Mouse (Mus musculus): ENCODE data around the gene Klf3. TPM values are rescaled to one million over a fixed set of nuclear protein-coding genes. Genes with fewer than 3 reads are reported as not detected.
A peak's percentile ranks its signal among the peaks of the same experiment; 100 is the strongest.

The Klf3 gene
- polyA plus RNA-seq, 1 experiment from 2014 or later, result 49.8 TPM

GRCm38 (mm10) chr5:64821294-64821693 lies 18.1 kb downstream of the Klf3 start:
- no peaks in the 10 kb centered on the region for H3K9me3 ChIP-seq
- WGBS, result 91% methylated on average over 2 of the region's 2 CpGs
- peaks cover 99% of the 10 kb centered on the region for H3K36me3 ChIP-seq
- H3K9ac ChIP-seq, result no peak overlapping the region
- no peak overlapping the region for H3K4me3 ChIP-seq
- H3K4me2 ChIP-seq, result no peak overlapping the region
- peaks cover 12% of the 10 kb centered on the region for H3K4me1 ChIP-seq
- no peak for ATAC-seq (ENCODE audit: extremely low read depth, insufficient number of reproducible peaks, low FRiP score, low TSS enrichment)
- no peak overlapping the region for H3K27ac ChIP-seq (replicated peaks)
- H3K27me3 ChIP-seq (replicated peaks), result no peaks in the 10 kb centered on the region

- H3K9me3 ChIP-seq, result no peaks in the 10 kb centered on the region
- H3K4me3 ChIP-seq, result no peak overlapping the region
- no peak for ATAC-seq (ENCODE audit: extremely low read depth, insufficient number of reproducible peaks, low FRiP score, low TSS enrichment)
- no peak overlapping the region for H3K9ac ChIP-seq
- H3K4me1 ChIP-seq, result peaks cover 6% of the 10 kb centered on the region
- no peak overlapping the region for H3K27ac ChIP-seq (replicated peaks)
- WGBS, result 93% methylated on average over 24 of the region's 24 CpGs
- H3K27me3 ChIP-seq (replicated peaks), result no peaks in the 10 kb centered on the region
- peaks cover 99% of the 10 kb centered on the region for H3K36me3 ChIP-seq
- no peak overlapping the region for H3K4me2 ChIP-seq
Observed at GRCm38 (mm10) chr5:64821964-64822363, 18.8 kb downstream of the Klf3 start.

DNA sequence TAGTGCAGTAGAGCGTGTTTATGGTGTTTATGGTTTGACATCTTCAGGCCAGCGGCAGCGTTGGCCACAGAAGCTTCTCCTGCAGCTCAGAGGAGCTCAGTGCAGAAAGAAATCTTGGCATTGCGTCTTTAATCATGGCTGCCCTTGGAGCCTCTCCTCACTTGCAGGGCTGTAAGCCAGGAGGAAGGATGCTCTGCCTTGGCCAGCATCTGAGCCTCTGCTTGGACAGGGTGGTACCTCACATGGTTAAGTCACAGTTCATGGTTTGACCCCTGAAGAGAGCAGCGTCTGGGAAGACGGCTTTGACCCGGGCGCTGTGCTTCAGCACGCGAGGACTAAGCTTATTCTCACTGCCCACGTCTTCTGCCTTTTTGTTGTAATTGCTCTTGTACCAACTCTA lies 20.2 kb downstream of the Klf3 start:
- H3K9me3 ChIP-seq, result no peaks in the 10 kb centered on the region
- H3K36me3 ChIP-seq, result peaks cover 100% of the 10 kb centered on the region
- ATAC-seq (ENCODE audit: extremely low read depth, insufficient number of reproducible peaks, low FRiP score, low TSS enrichment), result no peak
- H3K4me3 ChIP-seq, result no peak overlapping the region
- H3K4me2 ChIP-seq, result no peak overlapping the region
- H3K27ac ChIP-seq (replicated peaks), result no peak overlapping the region
- 96% methylated on average over 11 of the region's 11 CpGs for WGBS
- no peaks in the 10 kb centered on the region for H3K4me1 ChIP-seq
- H3K27me3 ChIP-seq (replicated peaks), result no peaks in the 10 kb centered on the region
- H3K9ac ChIP-seq, result no peak overlapping the region

DNA sequence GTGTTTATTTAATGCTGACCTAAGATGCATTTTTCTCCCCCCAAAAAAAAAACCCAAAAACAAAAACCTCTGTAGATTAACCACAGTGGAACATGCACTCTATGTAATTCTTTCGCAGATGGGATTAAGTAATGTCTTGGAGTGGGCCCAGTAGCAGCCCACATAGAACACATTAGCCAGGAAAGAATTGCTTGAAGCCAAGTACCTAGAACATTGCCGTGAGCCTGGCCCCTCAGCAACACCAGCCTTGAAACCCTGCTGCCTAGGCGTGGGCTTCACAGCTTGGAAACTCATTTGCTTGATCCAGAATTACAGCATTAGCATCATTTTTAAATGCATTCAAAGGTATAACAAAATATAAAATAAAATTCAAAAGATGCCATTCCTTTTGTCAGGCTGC lies 21.6 kb downstream of the Klf3 start:
- 91% methylated on average over 3 of the region's 3 CpGs for WGBS
- Histone ChIP-seq H3K36me3 (peaks cover 100% of the 10 kb centered on the region), H3K27ac (replicated peaks) (no peak overlapping the region), H3K27me3 (replicated peaks) (no peaks in the 10 kb centered on the region), H3K4me1 (no peaks in the 10 kb centered on the region), H3K4me3 (no peak overlapping the region), H3K4me2 (no peak overlapping the region), H3K9me3 (no peaks in the 10 kb centered on the region), H3K9ac (no peak overlapping the region)
- ATAC-seq (ENCODE audit: extremely low read depth, insufficient number of reproducible peaks, low FRiP score, low TSS enrichment), result no peak

DNA sequence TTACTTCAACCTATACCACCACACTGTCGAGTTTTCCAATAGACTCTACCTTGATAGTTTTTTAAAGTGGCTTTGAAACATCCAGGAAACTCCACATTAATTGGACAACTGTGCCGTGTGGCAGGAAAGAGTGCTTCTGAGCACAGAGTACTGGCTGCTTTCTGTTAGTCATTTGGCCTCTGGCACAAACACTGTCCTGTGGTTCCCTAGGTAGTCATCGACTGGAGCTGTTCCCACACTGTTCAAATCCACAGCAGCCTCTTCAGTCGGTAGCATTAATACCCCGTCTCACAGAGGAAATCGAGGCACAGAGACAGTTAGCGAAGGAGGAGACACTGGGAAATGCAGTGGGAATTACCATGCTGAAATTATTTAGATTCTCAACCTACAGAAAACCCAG lies 22.3 kb downstream of the Klf3 start:
- H3K27me3 ChIP-seq (replicated peaks), result no peaks in the 10 kb centered on the region
- H3K4me3 ChIP-seq, result no peak overlapping the region
- no peak overlapping the region for H3K4me2 ChIP-seq
- no peaks in the 10 kb centered on the region for H3K4me1 ChIP-seq
- H3K27ac ChIP-seq (replicated peaks), result no peak overlapping the region
- no peaks in the 10 kb centered on the region for H3K9me3 ChIP-seq
- H3K36me3 ChIP-seq, result peaks cover 100% of the 10 kb centered on the region
- no peak overlapping the region for H3K9ac ChIP-seq
- ATAC-seq (ENCODE audit: extremely low read depth, insufficient number of reproducible peaks, low FRiP score, low TSS enrichment), result no peak
- WGBS, result 88% methylated on average over 7 of the region's 7 CpGs

- WGBS, result 95% methylated on average over 12 of the region's 12 CpGs
- no peak overlapping the region for H3K27ac ChIP-seq (replicated peaks)
- H3K9ac ChIP-seq, result no peak overlapping the region
- H3K27me3 ChIP-seq (replicated peaks), result no peaks in the 10 kb centered on the region
- no peaks in the 10 kb centered on the region for H3K4me1 ChIP-seq
- H3K4me2 ChIP-seq, result no peak overlapping the region
- peaks cover 97% of the 10 kb centered on the region for H3K36me3 ChIP-seq
- H3K4me3 ChIP-seq, result no peak overlapping the region
- H3K9me3 ChIP-seq, result no peaks in the 10 kb centered on the region
- no peak for ATAC-seq (ENCODE audit: extremely low read depth, insufficient number of reproducible peaks, low FRiP score, low TSS enrichment)
Observed at GRCm38 (mm10) chr5:64827151-64827550, 24.0 kb downstream of the Klf3 start.

DNA sequence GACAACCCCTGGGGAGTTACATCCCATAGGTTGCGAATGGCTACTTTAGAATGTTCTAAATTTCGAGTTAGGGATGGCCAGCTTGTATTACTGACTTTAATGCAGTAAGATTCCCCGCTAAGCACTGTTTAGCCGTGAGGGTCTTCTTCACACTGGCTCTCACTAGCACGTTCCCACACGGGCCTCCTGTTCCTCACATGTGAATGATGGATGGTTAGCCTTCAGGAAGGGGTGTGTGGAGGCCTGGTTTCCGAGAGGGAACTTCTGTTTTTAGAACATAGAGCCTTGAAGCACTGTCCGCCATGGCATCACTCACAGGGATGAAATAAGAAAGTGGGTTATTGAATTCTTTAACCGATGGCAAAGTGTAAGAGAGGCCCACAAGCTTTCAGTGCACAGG lies 25.1 kb downstream of the Klf3 start:
- Histone ChIP-seq H3K9ac (no peak overlapping the region), H3K4me1 (no peaks in the 10 kb centered on the region), H3K4me3 (no peak overlapping the region), H3K9me3 (no peaks in the 10 kb centered on the region), H3K27me3 (replicated peaks) (no peaks in the 10 kb centered on the region), H3K36me3 (peaks cover 94% of the 10 kb centered on the region), H3K4me2 (no peak overlapping the region), H3K27ac (replicated peaks) (no peak overlapping the region)
- 84% methylated on average over 9 of the region's 9 CpGs for whole genome bisulfite sequencing
- no peak for ATAC-seq (ENCODE audit: extremely low read depth, insufficient number of reproducible peaks, low FRiP score, low TSS enrichment)

DNA sequence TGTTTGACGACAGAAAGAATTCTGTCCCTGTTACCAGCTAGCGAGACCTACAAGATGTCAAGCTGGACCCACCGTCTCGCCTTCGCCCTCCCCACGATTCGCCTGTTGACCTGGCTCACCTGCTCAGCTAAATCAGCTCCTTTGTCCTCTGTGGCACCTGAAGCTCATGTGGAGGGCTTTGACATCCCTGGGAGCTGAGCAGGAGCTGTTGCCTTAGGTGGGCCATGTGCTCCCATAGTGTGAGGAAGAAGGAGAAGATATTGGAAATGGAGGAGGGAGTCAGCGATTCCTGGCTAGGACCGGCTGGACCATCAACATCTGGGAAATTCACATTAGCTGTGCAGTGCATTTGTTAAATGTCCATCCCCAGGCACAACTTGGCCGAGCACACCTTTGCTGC lies 26.4 kb downstream of the Klf3 start:
- H3K27ac ChIP-seq (replicated peaks), result no peak overlapping the region
- no peaks in the 10 kb centered on the region for H3K9me3 ChIP-seq
- H3K9ac ChIP-seq, result no peak overlapping the region
- H3K4me2 ChIP-seq, result no peak overlapping the region
- 92% methylated on average over 10 of the region's 10 CpGs for WGBS
- ATAC-seq (ENCODE audit: extremely low read depth, insufficient number of reproducible peaks, low FRiP score, low TSS enrichment), result no peak
- no peaks in the 10 kb centered on the region for H3K4me1 ChIP-seq
- H3K27me3 ChIP-seq (replicated peaks), result no peaks in the 10 kb centered on the region
- H3K36me3 ChIP-seq, result peaks cover 88% of the 10 kb centered on the region
- H3K4me3 ChIP-seq, result no peak overlapping the region

DNA sequence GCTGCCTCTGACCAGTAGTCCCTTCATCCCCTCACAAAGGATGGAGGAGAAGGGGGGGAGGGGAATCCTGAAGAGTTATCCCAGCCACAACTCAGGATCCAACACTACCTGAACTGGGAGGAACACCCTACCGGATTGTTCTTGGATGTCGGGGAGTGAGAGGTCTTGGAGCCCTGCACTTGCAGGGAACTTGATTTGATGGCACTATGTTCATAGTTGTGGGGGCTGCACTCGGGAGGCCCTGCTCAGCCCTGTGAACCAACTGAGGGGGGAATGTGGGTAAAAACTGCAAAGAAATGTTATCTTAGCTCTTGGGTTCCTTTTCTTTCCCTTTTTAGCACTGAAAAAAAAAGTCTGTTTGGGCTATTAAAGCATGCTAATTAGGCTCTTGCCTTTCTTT lies 27.6 kb downstream of the Klf3 start:
- Histone ChIP-seq H3K4me3 (no peak overlapping the region), H3K36me3 (peaks cover 76% of the 10 kb centered on the region), H3K27me3 (replicated peaks) (no peaks in the 10 kb centered on the region), H3K27ac (replicated peaks) (no peak overlapping the region), H3K4me1 (no peaks in the 10 kb centered on the region), H3K9ac (no peak overlapping the region), H3K9me3 (peaks cover 5% of the 10 kb centered on the region; the same call in 1 of the 2 replicates), H3K4me2 (no peak overlapping the region)
- WGBS, result 79% methylated on average over 3 of the region's 3 CpGs
- ATAC-seq (ENCODE audit: extremely low read depth, insufficient number of reproducible peaks, low FRiP score, low TSS enrichment), result no peak

DNA sequence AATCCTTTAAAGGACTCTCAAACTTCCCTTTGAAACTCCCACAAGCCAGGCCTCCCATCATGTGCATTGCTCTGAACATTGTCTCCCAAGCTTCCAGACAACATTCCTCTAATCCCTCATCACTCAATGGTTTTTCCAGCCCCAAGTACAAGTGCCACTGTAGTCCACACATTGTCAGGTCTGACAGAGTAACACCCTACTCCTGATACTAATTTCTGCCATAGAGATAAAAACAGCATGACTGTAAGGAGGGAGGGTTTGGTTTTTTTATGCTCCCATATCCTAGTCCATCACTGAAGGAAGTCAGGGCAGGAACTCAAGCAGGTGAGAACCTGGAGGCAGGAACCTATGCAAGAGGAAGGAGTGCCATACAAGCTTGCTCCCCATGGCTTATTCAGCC lies 30.2 kb downstream of the Klf3 start:
- ATAC-seq (ENCODE audit: extremely low read depth, insufficient number of reproducible peaks, low FRiP score, low TSS enrichment), result no peak
- Histone ChIP-seq H3K27ac (replicated peaks) (0 out of 2 replicates have a peak overlapping the region, but pooled peaks have one; percentile 0), H3K9ac (no peak overlapping the region), H3K9me3 (peaks cover 13% of the 10 kb centered on the region; the same call in 1 of the 2 replicates), H3K36me3 (peaks cover 50% of the 10 kb centered on the region), H3K4me1 (peaks cover under 1% of the 10 kb centered on the region; the same call in 1 of the 2 replicates), H3K27me3 (replicated peaks) (no peaks in the 10 kb centered on the region), H3K4me3 (no peak overlapping the region), H3K4me2 (no peak overlapping the region)

- WGBS, result 50% methylated on average over 1 of the region's 1 CpGs
- no peak for ATAC-seq (ENCODE audit: extremely low read depth, insufficient number of reproducible peaks, low FRiP score, low TSS enrichment)
- H3K4me2 ChIP-seq, result no peak overlapping the region
Observed at GRCm38 (mm10) chr5:64834213-64834612, 31.0 kb downstream of the Klf3 start.

GRCm38 (mm10) chr5:64835295-64835694 lies 32.1 kb downstream of the Klf3 start:
- H3K36me3 ChIP-seq, result peaks cover 31% of the 10 kb centered on the region
- H3K27ac ChIP-seq (replicated peaks), result no peak overlapping the region
- H3K4me1 ChIP-seq, result peaks cover 19% of the 10 kb centered on the region
- H3K4me3 ChIP-seq, result no peak overlapping the region
- WGBS, result 86% methylated on average over 4 of the region's 4 CpGs
- H3K4me2 ChIP-seq, result no peak overlapping the region
- ATAC-seq (ENCODE audit: extremely low read depth, insufficient number of reproducible peaks, low FRiP score, low TSS enrichment), result no peak
- H3K27me3 ChIP-seq (replicated peaks), result no peaks in the 10 kb centered on the region
- H3K9ac ChIP-seq, result no peak overlapping the region
- peaks cover 13% of the 10 kb centered on the region; the same call in 1 of the 2 replicates for H3K9me3 ChIP-seq

More at GRCm38 (mm10) chr5:64834213-64834612, 31.0 kb downstream of the Klf3 start:
- Histone ChIP-seq H3K27ac (replicated peaks) (no peak overlapping the region), H3K9ac (no peak overlapping the region), H3K36me3 (peaks cover 42% of the 10 kb centered on the region), H3K9me3 (peaks cover 13% of the 10 kb centered on the region; the same call in 1 of the 2 replicates), H3K4me3 (no peak overlapping the region), H3K27me3 (replicated peaks) (no peaks in the 10 kb centered on the region), H3K4me1 (peaks cover 8% of the 10 kb centered on the region)

All from heart, embryonic 13.5 days (tissue).